Mouse (Mus musculus): ENCODE measurements around the gene Agrn.

The Agrn gene

GRCm38 (mm10) chr4:156197131-156197828 lies at the start of gene Agrn:
Gene Agrn, minus strand, starts transcription at chr4:156197488.
- DNase-seq (ENCODE audit: extremely low read depth, insufficient read length, low spot score), result peak; percentile 42

- DNase-seq (ENCODE audit: extremely low read depth, insufficient read length, low spot score), result no peak
These were observed 39.6 kb upstream of the Agrn start for GRCm38 (mm10) chr4:156236651-156237447.

- peak; percentile 87 for DNase-seq (ENCODE audit: extremely low read depth, insufficient read length, low spot score)
These were observed 38.7 kb upstream of the Agrn start, which contains the start of gene Noc2l for GRCm38 (mm10) chr4:156235808-156236533. Gene Noc2l, plus strand, starts transcription at chr4:156236010.

- no peak for DNase-seq (ENCODE audit: extremely low read depth, insufficient read length, low spot score)
These were observed 38.1 kb upstream of the Agrn start for GRCm38 (mm10) chr4:156235360-156235770.

GRCm38 (mm10) chr4:156234701-156235213 lies 37.5 kb upstream of the Agrn start, which contains the start of gene Plekhn1:
Gene Plekhn1, minus strand, starts transcription at chr4:156234857.
- peak; percentile 77 for DNase-seq (ENCODE audit: extremely low read depth, insufficient read length, low spot score)

GRCm38 (mm10) chr4:156234021-156234501 lies 36.8 kb upstream of the Agrn start:
- peak; percentile 37 for DNase-seq (ENCODE audit: extremely low read depth, insufficient read length, low spot score)

GRCm38 (mm10) chr4:156228393-156229024 lies 31.2 kb upstream of the Agrn start:
- peak; percentile 86 for DNase-seq (ENCODE audit: extremely low read depth, insufficient read length, low spot score)

- no peak for DNase-seq (ENCODE audit: extremely low read depth, insufficient read length, low spot score)
These were observed 30.6 kb upstream of the Agrn start for GRCm38 (mm10) chr4:156227752-156228392.

GRCm38 (mm10) chr4:156224276-156224675 lies 27.0 kb upstream of the Agrn start:
- no peak for DNase-seq (ENCODE audit: extremely low read depth, insufficient read length, low spot score)

- no peak for DNase-seq (ENCODE audit: extremely low read depth, insufficient read length, low spot score)
These were observed 22.6 kb upstream of the Agrn start for GRCm38 (mm10) chr4:156219936-156220335.

GRCm38 (mm10) chr4:156217838-156218237 lies 20.6 kb upstream of the Agrn start:
- DNase-seq (ENCODE audit: extremely low read depth, insufficient read length, low spot score), result no peak

GRCm38 (mm10) chr4:156217022-156217669 lies 19.9 kb upstream of the Agrn start:
- no peak for DNase-seq (ENCODE audit: extremely low read depth, insufficient read length, low spot score)

- no peak for DNase-seq (ENCODE audit: extremely low read depth, insufficient read length, low spot score)
These were observed 18.9 kb upstream of the Agrn start for GRCm38 (mm10) chr4:156216196-156216595.

GRCm38 (mm10) chr4:156215649-156216048 lies 18.4 kb upstream of the Agrn start, which contains the start of gene Perm1:
Gene Perm1, plus strand, starts transcription at chr4:156215868.
- DNase-seq (ENCODE audit: extremely low read depth, insufficient read length, low spot score), result no peak

GRCm38 (mm10) chr4:156213134-156213533 lies 15.8 kb upstream of the Agrn start:
- DNase-seq (ENCODE audit: extremely low read depth, insufficient read length, low spot score), result no peak

- DNase-seq (ENCODE audit: extremely low read depth, insufficient read length, low spot score), result no peak
These were observed 12.8 kb upstream of the Agrn start for GRCm38 (mm10) chr4:156209963-156210635.

- no peak for DNase-seq (ENCODE audit: extremely low read depth, insufficient read length, low spot score)
These were observed 11.6 kb upstream of the Agrn start for GRCm38 (mm10) chr4:156208872-156209271.

GRCm38 (mm10) chr4:156203413-156204131 lies 6.3 kb upstream of the Agrn start:
- peak; percentile 83 for DNase-seq (ENCODE audit: extremely low read depth, insufficient read length, low spot score)
